Mouse (Mus musculus): ENCODE measurements around the gene Nfx1.

DNA sequence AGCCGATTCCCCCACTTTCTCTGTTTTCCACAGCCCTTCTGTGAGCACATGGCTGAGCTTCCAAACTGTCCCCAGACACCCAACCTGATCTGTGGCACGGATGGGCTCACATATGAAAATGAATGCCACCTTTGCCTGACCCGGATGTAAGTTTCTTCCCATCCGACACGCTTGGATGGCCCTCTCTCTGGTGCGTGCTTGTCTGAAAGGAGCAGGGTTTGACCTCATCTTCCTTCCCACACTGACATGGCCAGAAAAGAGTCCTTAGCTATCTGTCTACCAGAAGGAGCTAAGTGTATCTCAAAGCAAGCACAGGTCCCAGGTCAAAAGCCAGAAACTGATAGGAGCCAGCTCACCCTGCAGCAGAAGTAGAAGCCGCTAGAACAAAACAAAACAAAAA is 41.7 kb upstream of the Nfx1 start:
- no peak for TF ChIP-seq POLR2A (IDR thresholded peaks at IDR 0.05; ENCODE audit: extremely low read depth, insufficient read depth, low read length)
- no peak for TF ChIP-seq CTCF (IDR thresholded peaks at IDR 0.05; ENCODE audit: extremely low read depth, insufficient read depth, low read length)

Data from cortical plate, adult 2 months (tissue).